Mouse (Mus musculus) embryonic facial prominence, embryonic 13.5 days (tissue): Measurements from ENCODE around the gene Fam69a. TPM values are rescaled to one million over a fixed set of nuclear protein-coding genes. Genes with fewer than 3 reads are reported as not detected.
A peak's percentile ranks its signal among the peaks of the same experiment; 100 is the strongest.
"Not testable (repeated sequence)": the region's sequence is repeated elsewhere in the genome, so short reads cannot be mapped to it uniquely, and the experiment has no call there.

Experiments used
- ATAC-seq: fragments of 200-750 bp; cut with Nextera tagmentation; 2 replicates; pipeline ENCODE4 v1.8.0; 2017; ENCODE audit warnings: low read depth; ENCODE audit not compliant: insufficient number of reproducible peaks, insufficient read depth, low FRiP score, low TSS enrichment
- H3K27ac ChIP-seq: fragments of 300-500 bp; sonication (generic); 2 replicates; pipeline ENCODE4 v1.5.1; 2015; ENCODE audit warnings: moderate library complexity, mild to moderate bottlenecking, inconsistent platforms
- H3K27me3 ChIP-seq: fragments of 300-500 bp; sonication (generic); 2 replicates; pipeline ENCODE4 v1.6.1; 2015; ENCODE audit warnings: mild to moderate bottlenecking, inconsistent platforms
- H3K36me3 ChIP-seq: fragments of 300-500 bp; sonication (generic); 2 replicates; pipeline ENCODE4 v1.6.1; 2015; ENCODE audit warnings: mild to moderate bottlenecking, inconsistent platforms
- H3K4me1 ChIP-seq: fragments of 300-500 bp; sonication (generic); 2 replicates; pipeline ENCODE4 v1.6.1; 2015; ENCODE audit warnings: inconsistent platforms
- H3K4me2 ChIP-seq: fragments of 300-500 bp; sonication (generic); 2 replicates; pipeline ENCODE4 v1.6.1; 2015; ENCODE audit warnings: moderate library complexity, mild to moderate bottlenecking, inconsistent platforms
- H3K4me3 ChIP-seq: fragments of 300-500 bp; sonication (generic); 2 replicates; pipeline ENCODE4 v1.5.1; 2015; ENCODE audit warnings: mild to moderate bottlenecking, inconsistent platforms
- H3K9ac ChIP-seq: fragments of 300-500 bp; sonication (generic); 2 replicates; pipeline ENCODE4 v1.6.1; 2015; ENCODE audit warnings: mild to moderate bottlenecking, inconsistent platforms
- H3K9me3 ChIP-seq: fragments of 300-500 bp; sonication (generic); 2 replicates; pipeline ENCODE4 v1.6.1; 2016; ENCODE audit warnings: inconsistent platforms
- WGBS: fragments of 180-500 bp; shearing (Covaris S2); methylation state at CpG from one replicate; pipeline ENCODE4 v1.1.7; 2015; ENCODE audit warnings: mixed read lengths; 5-methylcytosine and 5-hydroxymethylcytosine counted together
- polyA plus RNA-seq: library from polyadenylated mRNA; unstranded; fragments of >200 nt; fragmentation: Nextera tagmentation; extraction: Ambion mirVana; gene quantifications from 2 replicates; pipeline ENCODE4 v1.2.1, GENCODE M21; 2015

Fam69a gene
- polyA plus RNA-seq: 25.5 and 26.1 TPM in 2 replicates

DNA sequence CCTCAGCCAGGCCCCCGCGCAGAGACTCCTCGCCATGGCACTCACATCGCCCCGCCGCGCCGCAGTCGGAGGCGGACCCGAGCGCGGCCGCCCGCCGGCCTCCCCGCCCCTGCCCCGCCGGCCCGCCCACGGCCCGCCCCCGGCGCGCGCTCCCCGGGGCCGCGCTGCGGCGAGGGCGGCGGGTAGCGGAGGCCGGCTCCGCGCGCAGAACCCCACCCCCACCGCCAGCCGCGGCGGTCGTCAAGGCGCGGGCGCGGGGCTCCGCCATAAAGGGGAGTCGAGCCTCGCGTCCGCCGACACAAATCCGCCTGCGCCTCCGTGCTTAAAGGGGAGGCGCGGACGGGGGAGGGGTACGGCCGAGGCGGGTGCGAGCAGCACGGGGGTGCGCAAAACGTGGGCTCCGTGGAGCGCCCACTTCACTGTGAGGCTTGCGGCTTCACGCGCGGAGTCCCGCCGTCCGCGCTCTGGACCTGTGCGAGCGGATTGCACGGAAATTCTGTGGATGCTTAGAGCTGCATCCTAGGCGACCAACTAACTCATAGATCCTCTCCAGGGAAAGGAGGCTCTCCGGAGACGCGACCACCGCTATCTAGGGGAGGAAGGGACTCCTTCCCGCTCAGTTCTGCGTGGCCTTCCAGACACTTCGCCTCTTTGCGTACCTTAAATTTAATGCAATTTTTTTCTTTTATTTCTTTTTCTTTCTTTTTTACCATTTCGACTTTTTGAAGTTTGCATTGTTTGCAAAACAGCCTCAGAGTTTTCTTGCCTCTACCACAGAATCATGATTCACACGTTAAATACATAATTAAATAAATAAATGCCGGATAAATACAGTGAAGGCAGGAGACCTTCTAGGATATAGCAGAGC is at the start of gene Fam69a:
Gene Fam69a (minus strand): TSS at position 119 of the 868 bp plus-strand sequence.
- no peaks in the 10 kb centered on the region for H3K36me3 ChIP-seq
- under 1% methylated on average over 56 of the region's 91 CpGs for WGBS
- peak within 1 kb of the TSS; percentile 77 for H3K4me3 ChIP-seq
- H3K27ac ChIP-seq: peak within 1 kb of the TSS; percentile 91
- peak within 1 kb of the TSS; percentile 86 for H3K9ac ChIP-seq
- peaks cover 4% of the 10 kb centered on the region; the same call in 1 of the 2 replicates for H3K4me1 ChIP-seq
- H3K9me3 ChIP-seq: no peaks in the 10 kb centered on the region
- ATAC-seq: peak; percentile 92
- peak within 1 kb of the TSS; percentile 81 for H3K4me2 ChIP-seq
- H3K27me3 ChIP-seq: no peaks in the 10 kb centered on the region

GRCm38 (mm10) chr5:108035523-108035922 is 48.6 kb upstream of the Fam69a start:
- Histone ChIP-seq H3K9me3 (no peaks in the 10 kb centered on the region), H3K4me2 (no peak overlapping the region), H3K4me3 (no peak overlapping the region), H3K36me3 (no peaks in the 10 kb centered on the region), H3K4me1 (no peaks in the 10 kb centered on the region), H3K27ac (no peak overlapping the region), H3K27me3 (no peaks in the 10 kb centered on the region), H3K9ac (no peak overlapping the region)
- no peak for ATAC-seq
- WGBS: 53% methylated on average over 2 of the region's 2 CpGs

DNA sequence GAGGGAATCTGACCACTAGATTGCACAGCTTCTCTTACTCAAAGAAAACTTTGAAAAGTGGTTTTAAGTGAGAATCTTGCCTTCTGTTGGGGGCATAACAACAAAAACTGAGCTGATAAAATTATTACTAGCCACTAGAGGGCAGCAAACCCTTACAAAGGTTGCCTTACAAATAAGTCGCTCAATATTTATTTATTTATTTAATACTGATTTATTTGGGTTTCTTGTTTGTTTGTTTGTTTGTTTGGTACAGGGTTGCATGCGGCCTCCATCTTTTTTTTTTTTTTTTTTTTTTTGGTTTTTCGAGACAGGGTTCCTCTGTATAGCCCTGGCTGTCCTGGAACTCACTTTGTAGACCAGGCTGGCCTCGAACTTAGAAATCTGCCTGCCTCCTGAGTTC is 47.3 kb upstream of the Fam69a start:
- no peaks in the 10 kb centered on the region for H3K36me3 ChIP-seq
- 32% methylated on average over 4 of the region's 4 CpGs for WGBS
- ATAC-seq: no peak

GRCm38 (mm10) chr5:108031267-108031666 is 44.4 kb upstream of the Fam69a start:
- no peak for ATAC-seq
- Histone ChIP-seq H3K27me3 (no peaks in the 10 kb centered on the region), H3K27ac (no peak overlapping the region), H3K4me1 (no peaks in the 10 kb centered on the region), H3K9me3 (no peaks in the 10 kb centered on the region), H3K36me3 (no peaks in the 10 kb centered on the region), H3K4me3 (no peak overlapping the region), H3K4me2 (no peak overlapping the region), H3K9ac (no peak overlapping the region)
- WGBS: 93% methylated on average over 4 of the region's 4 CpGs

More for the DNA sequence above, 47.3 kb upstream of the Fam69a start:
- Histone ChIP-seq H3K4me3 (no peak overlapping the region), H3K27me3 (no peaks in the 10 kb centered on the region), H3K27ac (no peak overlapping the region), H3K9ac (no peak overlapping the region), H3K4me2 (no peak overlapping the region), H3K9me3 (no peaks in the 10 kb centered on the region), H3K4me1 (no peaks in the 10 kb centered on the region)

- Histone ChIP-seq H3K9me3 (no peaks in the 10 kb centered on the region), H3K27me3 (no peaks in the 10 kb centered on the region), H3K4me2 (no peak overlapping the region), H3K9ac (no peak overlapping the region), H3K4me1 (no peaks in the 10 kb centered on the region), H3K36me3 (no peaks in the 10 kb centered on the region), H3K4me3 (no peak overlapping the region), H3K27ac (no peak overlapping the region)
- WGBS: 68% methylated on average over 2 of the region's 2 CpGs
- no peak for ATAC-seq
Measured at GRCm38 (mm10) chr5:108029968-108030367, 43.1 kb upstream of the Fam69a start.

GRCm38 (mm10) chr5:108028797-108029536 is 42.1 kb upstream of the Fam69a start:
- 90% methylated on average over 7 of the region's 7 CpGs for WGBS
- not testable (repeated sequence) for H3K36me3 ChIP-seq, H3K4me2 ChIP-seq, H3K27me3 ChIP-seq, H3K9me3 ChIP-seq, ATAC-seq, H3K27ac ChIP-seq, H3K4me3 ChIP-seq, H3K9ac ChIP-seq, H3K4me1 ChIP-seq

- H3K4me1 ChIP-seq: no peaks in the 10 kb centered on the region
- no peak overlapping the region for H3K27ac ChIP-seq
- no peaks in the 10 kb centered on the region for H3K27me3 ChIP-seq
- ATAC-seq: no peak
- no peak overlapping the region for H3K4me3 ChIP-seq
- 77% methylated on average over 4 of the region's 4 CpGs for WGBS
- H3K36me3 ChIP-seq: no peaks in the 10 kb centered on the region
- no peak overlapping the region for H3K9ac ChIP-seq
- H3K9me3 ChIP-seq: no peaks in the 10 kb centered on the region
- no peak overlapping the region for H3K4me2 ChIP-seq
Measured at GRCm38 (mm10) chr5:108028230-108028629, 41.3 kb upstream of the Fam69a start.

DNA sequence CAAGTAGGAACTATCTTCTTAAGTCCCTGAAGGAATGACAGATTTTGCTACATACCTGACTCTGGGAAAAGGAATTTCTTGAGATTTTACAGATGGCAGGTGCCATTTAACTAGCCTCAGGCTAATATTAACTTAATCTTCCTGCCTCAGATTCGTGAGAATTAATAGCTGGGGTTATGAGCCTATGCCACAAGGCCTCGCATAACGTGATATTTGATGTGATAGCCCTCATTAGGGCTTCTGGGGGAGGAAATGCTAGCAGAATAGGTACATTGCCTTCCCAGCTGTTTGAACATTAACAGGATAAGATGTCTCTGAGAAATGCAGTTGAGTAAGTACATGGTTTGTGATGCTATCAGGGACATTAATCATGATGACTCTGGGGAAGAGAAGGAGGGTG is 34.5 kb upstream of the Fam69a start:
- no peaks in the 10 kb centered on the region for H3K36me3 ChIP-seq
- no peak overlapping the region for H3K27ac ChIP-seq
- 57% methylated on average over 3 of the region's 3 CpGs for WGBS
- no peaks in the 10 kb centered on the region for H3K9me3 ChIP-seq
- H3K27me3 ChIP-seq: no peaks in the 10 kb centered on the region
- no peak for ATAC-seq
- H3K4me3 ChIP-seq: no peak overlapping the region
- H3K4me2 ChIP-seq: no peak overlapping the region
- H3K4me1 ChIP-seq: no peaks in the 10 kb centered on the region
- no peak overlapping the region for H3K9ac ChIP-seq

- no peak for ATAC-seq
- 30% methylated on average over 2 of the region's 2 CpGs for WGBS
Measured at GRCm38 (mm10) chr5:108019367-108019766, 32.5 kb upstream of the Fam69a start.

DNA sequence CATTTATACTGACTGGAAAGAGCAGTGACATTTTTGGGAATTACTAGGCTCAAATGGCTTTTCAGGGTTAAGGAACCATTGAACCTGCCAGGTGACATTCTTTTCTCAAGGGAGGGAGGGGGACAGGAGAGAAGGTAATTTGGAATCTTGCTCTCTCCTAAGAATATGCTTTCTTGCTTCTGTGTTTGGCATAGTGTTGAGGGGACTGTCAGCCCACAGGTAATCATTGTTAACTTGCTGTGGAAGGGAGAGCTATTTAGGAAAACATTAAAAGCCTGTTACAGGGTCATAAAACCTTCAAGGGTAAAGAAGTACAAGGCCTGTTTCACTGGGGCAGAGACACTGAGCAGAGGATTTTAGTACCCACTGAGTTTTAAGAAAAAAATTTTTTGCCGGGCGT is 30.3 kb upstream of the Fam69a start:
- Histone ChIP-seq H3K27me3 (no peaks in the 10 kb centered on the region), H3K9ac (no peak overlapping the region), H3K4me2 (no peak overlapping the region), H3K4me1 (no peaks in the 10 kb centered on the region), H3K4me3 (no peak overlapping the region), H3K36me3 (no peaks in the 10 kb centered on the region), H3K27ac (no peak overlapping the region), H3K9me3 (no peaks in the 10 kb centered on the region)
- no peak for ATAC-seq
- WGBS: 96% methylated on average over 2 of the region's 2 CpGs

More at GRCm38 (mm10) chr5:108019367-108019766, 32.5 kb upstream of the Fam69a start:
- no peaks in the 10 kb centered on the region for H3K27me3 ChIP-seq
- H3K9ac ChIP-seq: no peak overlapping the region
- no peak overlapping the region for H3K4me2 ChIP-seq
- no peak overlapping the region for H3K27ac ChIP-seq
- H3K4me3 ChIP-seq: no peak overlapping the region
- no peaks in the 10 kb centered on the region for H3K36me3 ChIP-seq
- no peaks in the 10 kb centered on the region for H3K4me1 ChIP-seq
- no peaks in the 10 kb centered on the region for H3K9me3 ChIP-seq

DNA sequence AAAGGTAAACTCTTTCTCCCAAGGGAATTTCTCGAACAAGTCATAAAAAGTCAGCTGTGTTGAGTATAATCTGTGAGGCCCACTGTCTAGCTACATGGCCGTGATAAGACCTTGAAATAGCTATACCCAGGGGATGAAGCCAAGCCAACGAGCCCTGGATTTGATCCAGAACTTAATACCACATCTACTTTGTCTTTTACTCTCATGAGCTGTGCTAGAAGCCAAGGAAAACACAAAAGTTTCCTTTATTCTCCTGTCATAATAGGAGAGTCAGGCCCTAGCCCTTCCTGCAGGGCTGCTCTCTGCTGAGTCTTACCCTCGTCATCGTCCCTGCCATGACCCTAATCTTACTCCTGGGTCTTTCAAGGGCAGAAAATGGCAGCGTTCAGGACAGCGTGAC is 28.5 kb upstream of the Fam69a start:
- Histone ChIP-seq H3K9ac (no peak overlapping the region), H3K4me2 (no peak overlapping the region), H3K9me3 (no peaks in the 10 kb centered on the region), H3K4me3 (no peak overlapping the region), H3K36me3 (no peaks in the 10 kb centered on the region), H3K27ac (no peak overlapping the region), H3K27me3 (no peaks in the 10 kb centered on the region), H3K4me1 (no peaks in the 10 kb centered on the region)
- no peak for ATAC-seq
- WGBS: 65% methylated on average over 7 of the region's 7 CpGs

GRCm38 (mm10) chr5:108014173-108014572 is 27.3 kb upstream of the Fam69a start:
- 11% methylated on average over 1 of the region's 1 CpGs for WGBS
- H3K4me1 ChIP-seq: no peaks in the 10 kb centered on the region

More at GRCm38 (mm10) chr5:108014173-108014572, 27.3 kb upstream of the Fam69a start:
- H3K4me3 ChIP-seq: no peak overlapping the region
- no peak overlapping the region for H3K4me2 ChIP-seq
- H3K9me3 ChIP-seq: no peaks in the 10 kb centered on the region
- no peak overlapping the region for H3K9ac ChIP-seq
- H3K27ac ChIP-seq: no peak overlapping the region
- H3K27me3 ChIP-seq: no peaks in the 10 kb centered on the region
- no peak for ATAC-seq
- no peaks in the 10 kb centered on the region for H3K36me3 ChIP-seq
